1 mouse cellular context compared by ENCODE assay signal in genomic region chr17:46772038-46772403, GRCm38 (mm10).
TF ChIP-seq lines count a peak whose summit lies in the region.

No protein-coding gene starts in this region.

TF ChIP-seq in MEL, 35 proteins besides CTCF, POLR2A, EP300 and RAD21 (continued from another document):
- TF ChIP-seq POLR2AphosphoS5 (IDR thresholded peaks at IDR 0.05; ENCODE audit: borderline replicate concordance, low read depth, low read length) = no peak
- peak; percentile 28; the same call in 1 of the 2 replicates for TF ChIP-seq ETS1 (IDR thresholded peaks at IDR 0.05; ENCODE audit: low read depth, low read length)
- TF ChIP-seq TAL1 (IDR thresholded peaks at IDR 0.05; ENCODE audit: low read length) = no peak
- TF ChIP-seq MAX (IDR thresholded peaks at IDR 0.05; ENCODE audit: low read length) = no peak
- no peak for TF ChIP-seq HCFC1 (IDR thresholded peaks at IDR 0.05; ENCODE audit: low read depth, low read length)
